Mouse (Mus musculus) layer of hippocampus, adult 9-10 months (tissue): Measurements from ENCODE around the gene Ctnnb1.
"Not testable (repeated sequence)": the region's sequence is repeated elsewhere in the genome, so short reads cannot be mapped to it uniquely, and the experiment has no call there.

Experiments
- DNase-seq: peaks from one replicate; pipeline ENCODE4 v3.0.0; 2022; ENCODE audit warnings: low spot score

The Ctnnb1 gene

GRCm38 (mm10) chr9:120929081-120929480 is at the start of gene Ctnnb1:
Ctnnb1 (plus strand) TSS chr9:120929216.
- DNase-seq, result no peak

GRCm38 (mm10) chr9:120880286-120880685 is 48.7 kb upstream of the Ctnnb1 start:
- DNase-seq, result no peak

GRCm38 (mm10) chr9:120881121-120881520 is 47.9 kb upstream of the Ctnnb1 start:
- no peak for DNase-seq

- DNase-seq, result no peak
Observed at GRCm38 (mm10) chr9:120881839-120882238, 47.2 kb upstream of the Ctnnb1 start.

GRCm38 (mm10) chr9:120884726-120885125 is 44.3 kb upstream of the Ctnnb1 start:
- DNase-seq, result no peak

GRCm38 (mm10) chr9:120887631-120888030 is 41.4 kb upstream of the Ctnnb1 start:
- no peak for DNase-seq

GRCm38 (mm10) chr9:120893435-120893834 is 35.6 kb upstream of the Ctnnb1 start:
- no peak for DNase-seq

- no peak for DNase-seq
Observed at GRCm38 (mm10) chr9:120893971-120894370, 35.0 kb upstream of the Ctnnb1 start.

GRCm38 (mm10) chr9:120894376-120894775 is 34.6 kb upstream of the Ctnnb1 start:
- DNase-seq, result no peak

GRCm38 (mm10) chr9:120896502-120896901 is 32.5 kb upstream of the Ctnnb1 start:
- DNase-seq, result no peak

GRCm38 (mm10) chr9:120897269-120897668 is 31.7 kb upstream of the Ctnnb1 start:
- no peak for DNase-seq

GRCm38 (mm10) chr9:120899833-120900232 is 29.2 kb upstream of the Ctnnb1 start:
- DNase-seq, result no peak

GRCm38 (mm10) chr9:120900338-120901274 is 28.4 kb upstream of the Ctnnb1 start:
- no peak for DNase-seq

- DNase-seq, result no peak
Observed at GRCm38 (mm10) chr9:120902562-120902961, 26.5 kb upstream of the Ctnnb1 start.

- DNase-seq, result no peak
Observed at GRCm38 (mm10) chr9:120908461-120908860, 20.6 kb upstream of the Ctnnb1 start.

GRCm38 (mm10) chr9:120913152-120913551 is 15.9 kb upstream of the Ctnnb1 start:
- no peak for DNase-seq

- DNase-seq, result no peak
Observed at GRCm38 (mm10) chr9:120914429-120914828, 14.6 kb upstream of the Ctnnb1 start.

- DNase-seq, result no peak
Observed at GRCm38 (mm10) chr9:120914877-120915459, 14.0 kb upstream of the Ctnnb1 start.

GRCm38 (mm10) chr9:120917619-120918018 is 11.4 kb upstream of the Ctnnb1 start:
- DNase-seq, result not testable (repeated sequence)

- DNase-seq, result no peak
Observed at GRCm38 (mm10) chr9:120918211-120918610, 10.8 kb upstream of the Ctnnb1 start.

- no peak for DNase-seq
Observed at GRCm38 (mm10) chr9:120918642-120919041, 10.4 kb upstream of the Ctnnb1 start.

- no peak for DNase-seq
Observed at GRCm38 (mm10) chr9:120919130-120919529, 9.9 kb upstream of the Ctnnb1 start.

- no peak for DNase-seq
Observed at GRCm38 (mm10) chr9:120926126-120926525, 2.9 kb upstream of the Ctnnb1 start.
